Mouse (Mus musculus): ENCODE measurements around the gene Rabif. TPM values are rescaled to one million over a fixed set of nuclear protein-coding genes. Genes with fewer than 3 reads are reported as not detected.
A peak's percentile ranks its signal among the peaks of the same experiment; 100 is the strongest.
"Not testable (repeated sequence)": the region's sequence is repeated elsewhere in the genome, so short reads cannot be mapped to it uniquely, and the experiment has no call there.

Rabif gene
- polyA plus RNA-seq, 1 experiment from 2014 or later = 43.6 TPM

GRCm38 (mm10) chr1:134530618-134531017 lies 36.2 kb downstream of the Rabif start:
- Histone ChIP-seq H3K4me2 (no peak overlapping the region), H3K27me3 (no peaks in the 10 kb centered on the region), H3K9ac (no peak overlapping the region), H3K4me1 (no peaks in the 10 kb centered on the region), H3K27ac (no peak overlapping the region), H3K9me3 (replicated peaks) (no peaks in the 10 kb centered on the region), H3K36me3 (no peaks in the 10 kb centered on the region), H3K4me3 (replicated peaks) (no peak overlapping the region)
- no peak for ATAC-seq (replicated peaks; ENCODE audit: low FRiP score)
- WGBS = 78% methylated on average over 6 of the region's 6 CpGs

- not testable (repeated sequence) for ATAC-seq (replicated peaks; ENCODE audit: low FRiP score)
- 93% methylated on average over 10 of the region's 10 CpGs for whole genome bisulfite sequencing
Observed at GRCm38 (mm10) chr1:134533710-134534109, 39.3 kb downstream of the Rabif start.

GRCm38 (mm10) chr1:134535054-134535453 lies 40.6 kb downstream of the Rabif start:
- Histone ChIP-seq H3K4me3 (replicated peaks) (no peak overlapping the region), H3K9ac (no peak overlapping the region), H3K4me1 (no peaks in the 10 kb centered on the region), H3K36me3 (no peaks in the 10 kb centered on the region), H3K9me3 (replicated peaks) (no peaks in the 10 kb centered on the region), H3K27me3 (no peaks in the 10 kb centered on the region), H3K4me2 (no peak overlapping the region), H3K27ac (no peak overlapping the region)
- 96% methylated on average over 1 of the region's 1 CpGs for WGBS
- no peak for ATAC-seq (replicated peaks; ENCODE audit: low FRiP score)

More at GRCm38 (mm10) chr1:134533710-134534109, 39.3 kb downstream of the Rabif start:
- H3K4me2 ChIP-seq; H3K9ac ChIP-seq; H3K9me3 ChIP-seq (replicated peaks); H3K27me3 ChIP-seq; H3K4me3 ChIP-seq (replicated peaks); H3K27ac ChIP-seq; H3K36me3 ChIP-seq; H3K4me1 ChIP-seq: not testable (repeated sequence)

- Histone ChIP-seq H3K27ac (no peak overlapping the region), H3K4me2 (no peak overlapping the region), H3K36me3 (no peaks in the 10 kb centered on the region), H3K4me3 (replicated peaks) (no peak overlapping the region), H3K9me3 (replicated peaks) (no peaks in the 10 kb centered on the region), H3K27me3 (no peaks in the 10 kb centered on the region), H3K4me1 (no peaks in the 10 kb centered on the region), H3K9ac (no peak overlapping the region)
- ATAC-seq (replicated peaks; ENCODE audit: low FRiP score) = no peak
- WGBS = 76% methylated on average over 3 of the region's 3 CpGs
Observed at GRCm38 (mm10) chr1:134535513-134535912, 41.1 kb downstream of the Rabif start.

- no peaks in the 10 kb centered on the region for H3K4me1 ChIP-seq
- no peak overlapping the region for H3K4me3 ChIP-seq (replicated peaks)
- peaks cover 5% of the 10 kb centered on the region; the same call in 1 of the 2 replicates for H3K9me3 ChIP-seq (replicated peaks)
- no peak for ATAC-seq (replicated peaks; ENCODE audit: low FRiP score)
- H3K4me2 ChIP-seq = no peak overlapping the region
- no peaks in the 10 kb centered on the region for H3K27me3 ChIP-seq
- 90% methylated on average over 10 of the region's 10 CpGs for WGBS
- no peak overlapping the region for H3K27ac ChIP-seq
- no peak overlapping the region for H3K9ac ChIP-seq
- H3K36me3 ChIP-seq = no peaks in the 10 kb centered on the region
Observed at GRCm38 (mm10) chr1:134540610-134541009, 46.2 kb downstream of the Rabif start.

GRCm38 (mm10) chr1:134548231-134548630 lies 53.8 kb downstream of the Rabif start:
- no peak overlapping the region for H3K4me2 ChIP-seq
- no peaks in the 10 kb centered on the region for H3K36me3 ChIP-seq
- H3K9me3 ChIP-seq (replicated peaks) = peaks cover 5% of the 10 kb centered on the region; the same call in 1 of the 2 replicates
- WGBS = 59% methylated on average over 4 of the region's 4 CpGs
- no peaks in the 10 kb centered on the region for H3K4me1 ChIP-seq
- no peak overlapping the region for H3K4me3 ChIP-seq (replicated peaks)
- H3K9ac ChIP-seq = no peak overlapping the region
- no peak overlapping the region for H3K27ac ChIP-seq
- ATAC-seq (replicated peaks; ENCODE audit: low FRiP score) = no peak
- H3K27me3 ChIP-seq = no peaks in the 10 kb centered on the region

- Histone ChIP-seq H3K9ac (no peak within 1 kb of the TSS), H3K4me1 (peaks cover 4% of the 10 kb centered on the region; the same call in 1 of the 2 replicates), H3K9me3 (replicated peaks) (peaks cover 5% of the 10 kb centered on the region; the same call in 1 of the 2 replicates), H3K27ac (no peak within 1 kb of the TSS), H3K4me3 (replicated peaks) (no peak within 1 kb of the TSS), H3K27me3 (no peaks in the 10 kb centered on the region), H3K4me2 (no peak within 1 kb of the TSS), H3K36me3 (no peaks in the 10 kb centered on the region)
- WGBS = 66% methylated on average over 7 of the region's 7 CpGs
- no peak for ATAC-seq (replicated peaks; ENCODE audit: low FRiP score)
Observed at GRCm38 (mm10) chr1:134549632-134550132, 55.2 kb downstream of the Rabif start, which contains the start of gene Mgat4e. Gene Mgat4e (minus strand): TSS chr1:134549682.

GRCm38 (mm10) chr1:134551869-134552268 lies 57.4 kb downstream of the Rabif start:
- H3K36me3 ChIP-seq = no peaks in the 10 kb centered on the region
- WGBS = 79% methylated on average over 3 of the region's 3 CpGs

GRCm38 (mm10) chr1:134552396-134552795 lies 57.9 kb downstream of the Rabif start:
- H3K27me3 ChIP-seq = no peaks in the 10 kb centered on the region
- WGBS = 66% methylated on average over 3 of the region's 3 CpGs

More at GRCm38 (mm10) chr1:134551869-134552268, 57.4 kb downstream of the Rabif start:
- no peak for ATAC-seq (replicated peaks; ENCODE audit: low FRiP score)
- no peaks in the 10 kb centered on the region for H3K27me3 ChIP-seq
- no peak overlapping the region for H3K9ac ChIP-seq
- H3K9me3 ChIP-seq (replicated peaks) = no peaks in the 10 kb centered on the region
- no peak overlapping the region for H3K4me2 ChIP-seq
- H3K4me1 ChIP-seq = peaks cover 22% of the 10 kb centered on the region
- no peak overlapping the region for H3K4me3 ChIP-seq (replicated peaks)
- no peak overlapping the region for H3K27ac ChIP-seq

GRCm38 (mm10) chr1:134555240-134555870 lies 60.9 kb downstream of the Rabif start:
- WGBS = 15% methylated on average over 13 of the region's 13 CpGs
- H3K4me1 ChIP-seq = peaks cover 27% of the 10 kb centered on the region
- no peaks in the 10 kb centered on the region for H3K36me3 ChIP-seq
- H3K27ac ChIP-seq = peak overlapping the region; percentile 96
- no peaks in the 10 kb centered on the region for H3K9me3 ChIP-seq (replicated peaks)
- peak; percentile 9; the same call in 1 of the 2 replicates for ATAC-seq (replicated peaks; ENCODE audit: low FRiP score)
- H3K9ac ChIP-seq = no peak overlapping the region; the same call in 1 of the 2 replicates
- H3K4me2 ChIP-seq = peak overlapping the region; percentile 96
- no peaks in the 10 kb centered on the region for H3K27me3 ChIP-seq
- H3K4me3 ChIP-seq (replicated peaks) = peak overlapping the region; percentile 75; the same call in 1 of the 2 replicates

More at GRCm38 (mm10) chr1:134552396-134552795, 57.9 kb downstream of the Rabif start:
- Histone ChIP-seq H3K36me3 (no peaks in the 10 kb centered on the region), H3K4me3 (replicated peaks) (no peak overlapping the region), H3K27ac (no peak overlapping the region), H3K4me2 (no peak overlapping the region), H3K9me3 (replicated peaks) (no peaks in the 10 kb centered on the region), H3K9ac (no peak overlapping the region), H3K4me1 (peaks cover 22% of the 10 kb centered on the region)
- ATAC-seq (replicated peaks; ENCODE audit: low FRiP score) = no peak

- Histone ChIP-seq H3K4me2 (peak overlapping the region; percentile 96), H3K27me3 (no peaks in the 10 kb centered on the region), H3K9me3 (replicated peaks) (no peaks in the 10 kb centered on the region), H3K27ac (peak overlapping the region; percentile 96), H3K4me1 (peaks cover 27% of the 10 kb centered on the region), H3K9ac (peak overlapping the region; percentile 73), H3K4me3 (replicated peaks) (peak overlapping the region; percentile 75), H3K36me3 (no peaks in the 10 kb centered on the region)
- under 1% methylated on average over 45 of the region's 46 CpGs for WGBS
- ATAC-seq (replicated peaks; ENCODE audit: low FRiP score) = peak; percentile 5; the same call in 1 of the 2 replicates
Observed at GRCm38 (mm10) chr1:134555871-134556670, 61.6 kb downstream of the Rabif start.

- H3K9ac ChIP-seq = peak overlapping the region; percentile 73
- under 1% methylated on average over 32 of the region's 35 CpGs for WGBS
- ATAC-seq (replicated peaks; ENCODE audit: low FRiP score) = peak; percentile 97
Observed at GRCm38 (mm10) chr1:134556671-134557218, 62.3 kb downstream of the Rabif start.

More at GRCm38 (mm10) chr1:134556671-134557218, 62.3 kb downstream of the Rabif start:
- Histone ChIP-seq H3K27me3 (no peaks in the 10 kb centered on the region), H3K4me2 (peak overlapping the region; percentile 96), H3K27ac (peak overlapping the region; percentile 96), H3K4me3 (replicated peaks) (peak overlapping the region; percentile 75), H3K36me3 (no peaks in the 10 kb centered on the region), H3K4me1 (peaks cover 29% of the 10 kb centered on the region), H3K9me3 (replicated peaks) (no peaks in the 10 kb centered on the region)

All from kidney, embryonic 15.5 days (tissue).